Mouse (Mus musculus): ENCODE results near the gene Cfap300.

Gene Cfap300

DNA sequence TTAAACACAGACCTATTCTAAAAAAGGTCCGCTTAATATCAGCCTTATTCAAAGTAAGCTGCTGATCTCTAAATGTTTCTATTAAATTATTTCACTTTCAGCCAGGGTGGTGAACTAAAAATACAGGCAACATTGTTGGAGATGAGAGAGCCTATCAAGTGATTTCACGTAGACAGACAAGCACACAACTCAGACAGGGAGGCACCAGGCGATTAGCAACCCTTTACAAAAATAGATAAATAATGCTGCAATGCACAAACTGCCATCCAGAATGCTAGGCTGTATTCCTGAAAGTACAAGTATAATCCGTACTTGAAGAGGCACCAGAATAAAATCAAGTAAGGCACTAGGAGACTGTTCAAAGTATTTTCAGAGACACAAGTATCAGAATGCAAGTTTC lies 58.3 kb downstream of the Cfap300 start:
- peak; percentile 44 to 46 for DNase-seq (ENCODE audit: low spot score in 2 of 2)

DNA sequence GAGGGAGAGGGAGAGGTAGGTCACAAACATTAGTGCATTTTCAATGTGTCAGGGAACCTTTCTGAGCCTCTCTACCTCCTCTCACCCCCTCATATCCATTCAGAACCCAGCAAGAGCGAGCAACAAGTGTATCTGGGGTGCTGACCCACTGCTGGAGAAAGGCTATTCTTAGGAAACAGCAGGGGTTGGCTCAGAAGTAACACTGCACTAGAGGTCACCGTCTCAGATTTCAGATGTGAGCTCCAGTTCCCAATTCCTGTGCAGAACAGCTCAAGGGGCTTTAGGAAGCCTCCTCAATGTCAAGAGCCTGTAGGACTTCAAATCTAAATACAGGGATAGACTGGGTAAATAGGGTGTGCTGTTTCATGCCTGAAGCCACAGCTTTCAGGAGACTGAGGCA lies 59.0 kb downstream of the Cfap300 start:
- peak; percentile 46 to 49 for DNase-seq (ENCODE audit: low spot score in 2 of 2)

DNA sequence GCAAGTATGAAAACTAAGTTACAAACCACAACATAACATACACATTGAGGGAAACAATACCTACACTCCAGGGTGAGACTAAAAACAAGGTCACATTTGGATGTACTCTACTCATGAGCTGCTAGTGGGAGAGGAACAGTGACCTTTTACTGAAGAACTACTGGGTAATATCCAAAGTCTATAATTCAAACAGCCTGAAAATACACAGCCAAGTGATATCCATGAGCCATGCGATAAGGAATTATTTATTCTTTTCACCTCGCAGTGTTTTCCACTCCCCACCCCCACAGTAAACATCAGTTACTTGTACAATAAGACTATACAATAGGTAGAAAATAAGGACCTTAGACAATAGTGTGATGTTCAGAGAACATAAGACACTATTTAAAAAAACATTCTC lies 62.5 kb downstream of the Cfap300 start:
- DNase-seq (ENCODE audit: low spot score in 2 of 2) = no peak

DNA sequence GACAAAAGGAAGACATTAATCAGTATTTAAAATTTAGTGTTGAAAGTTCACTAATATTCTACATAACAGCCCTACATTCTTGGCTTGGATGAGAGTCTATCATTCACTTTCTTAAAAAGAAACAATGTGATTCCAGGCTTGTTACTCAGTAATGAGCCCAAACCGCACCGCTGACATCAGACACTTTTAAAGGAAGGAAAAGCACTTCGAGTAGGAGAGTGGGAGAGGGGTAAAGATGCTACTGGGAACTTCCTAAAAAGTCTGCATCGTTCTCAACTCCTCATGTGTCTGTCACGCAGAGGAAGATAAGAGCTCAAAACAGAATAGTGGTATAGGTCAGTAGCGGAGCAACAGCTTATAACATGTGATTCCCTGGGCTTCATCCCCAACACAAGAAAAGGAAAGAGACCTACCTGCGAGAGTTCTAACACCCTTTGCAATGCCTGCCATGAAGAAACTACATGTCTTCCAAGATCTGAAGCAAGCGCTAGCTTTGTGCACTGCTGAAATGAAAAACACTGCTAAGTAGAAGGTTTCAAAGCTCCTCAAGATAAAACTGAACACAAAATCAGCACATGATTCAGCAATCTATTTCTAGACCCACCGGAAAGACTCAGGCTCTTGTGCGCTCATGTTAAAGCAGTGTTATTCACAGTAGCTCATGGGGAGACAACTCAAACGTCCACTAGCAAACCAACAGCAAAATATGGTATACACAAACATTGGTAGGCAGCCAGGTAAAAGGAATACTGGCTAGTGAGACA lies 63.3 kb downstream of the Cfap300 start:
- DNase-seq (ENCODE audit: low spot score in 2 of 2) = peak; percentile 18 to 40

DNA sequence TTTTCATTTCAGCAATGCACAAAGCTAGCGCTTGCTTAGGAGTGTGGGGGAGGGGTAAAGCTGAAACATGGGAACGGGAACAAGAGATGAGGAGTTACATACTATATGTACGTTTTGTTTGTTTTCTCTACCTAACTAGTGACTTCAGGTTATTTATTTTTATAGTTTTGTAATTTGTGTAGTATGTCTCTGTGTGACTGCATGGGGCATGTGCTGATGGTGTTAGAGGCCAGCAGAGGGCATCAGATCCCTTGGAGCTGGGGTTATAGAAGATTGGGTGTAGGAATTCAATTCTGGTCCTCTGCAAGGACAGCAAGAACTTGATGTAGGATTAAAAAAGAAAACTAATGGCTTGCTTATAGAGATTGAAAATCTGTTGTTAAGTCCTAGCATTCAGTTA lies 64.1 kb downstream of the Cfap300 start:
- no peak for DNase-seq (ENCODE audit: low spot score in 2 of 2)

DNA sequence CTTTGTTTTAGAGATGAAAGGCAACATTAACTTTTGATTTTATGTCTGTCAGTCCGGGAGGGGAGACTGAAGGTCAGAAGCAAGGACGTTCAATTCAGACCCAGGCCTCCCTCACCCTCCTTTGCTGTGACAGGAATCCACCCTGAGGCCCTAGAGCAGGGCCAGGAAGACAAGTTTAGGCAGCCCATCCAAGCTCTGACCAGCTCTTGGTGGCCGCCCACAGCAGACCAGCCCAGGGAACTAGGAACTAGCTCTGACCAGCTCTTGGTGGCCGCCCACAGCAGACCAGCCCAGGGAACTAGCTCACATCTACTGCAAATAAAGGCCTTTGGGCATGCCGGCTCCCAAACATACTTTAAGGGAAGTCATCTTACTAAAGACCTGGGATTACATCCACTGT lies 65.0 kb downstream of the Cfap300 start:
- no peak for DNase-seq (ENCODE audit: low spot score in 2 of 2)

DNA sequence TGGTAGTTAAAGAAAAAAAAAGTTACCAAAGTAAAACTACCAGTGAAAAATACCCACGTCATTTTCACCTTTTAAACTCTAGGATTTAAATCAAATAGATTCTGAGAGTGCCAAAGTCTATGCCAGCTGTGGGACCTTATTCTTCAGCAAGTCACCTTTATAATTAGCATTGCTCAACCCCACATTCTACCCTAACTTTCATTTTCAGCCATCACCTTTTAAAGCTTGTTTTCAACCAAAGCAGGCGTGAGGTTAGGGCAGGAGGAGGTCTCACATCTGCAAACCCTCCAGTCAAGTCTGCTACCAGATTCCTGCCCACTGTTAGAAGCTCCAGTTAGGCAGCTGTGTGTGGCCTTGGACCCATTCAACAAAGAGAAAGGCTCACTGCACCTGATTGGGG lies 70.6 kb downstream of the Cfap300 start:
- no peak for DNase-seq (ENCODE audit: low spot score in 2 of 2)

All from heart, adult 9 months (tissue).